20 mouse cellular contexts compared by ENCODE assay signal in genomic region chr6:86203101-86203500, GRCm38 (mm10). TPM values are rescaled to one million over a fixed set of nuclear protein-coding genes. Genes with fewer than 3 reads are reported as not detected.
DNase-seq lines count a peak whose midpoint lies in the region; ATAC-seq and TF ChIP-seq lines count a peak whose summit lies in the region.
"Had no signal": no experiment of that assay in that cellular context is flagged by ENCODE, and none has a peak within 500 bp of the region (broad histone marks: within the 10 kb centered on the region; RNA-seq: fewer than 3 reads in every experiment).

No protein-coding gene starts in this region.

- H3K4me2 ChIP-seq in forebrain, postnatal 0 days (ENCODE audit: low read depth), result no peak overlapping the region
- H3K4me2 ChIP-seq in forebrain, embryonic 15.5 days (replicated peaks), result no peak overlapping the region
- no peak overlapping the region for H3K4me2 ChIP-seq in hindbrain, postnatal 0 days (ENCODE audit: low read depth, low read length)
- H3K4me2 ChIP-seq: embryonic facial prominence, embryonic 15.5 days; hindbrain, embryonic 12.5 days had no signal

- intact Hi-C loops in left cerebral cortex, adult 2 months (cut with DNase I), result no loop called here
- intact Hi-C loops in left cerebral cortex, postnatal 10 days (cut with DNase I), result no loop called here

- no peaks in the 10 kb centered on the region for H3K27me3 ChIP-seq in forebrain, postnatal 0 days (ENCODE audit: insufficient read depth, low read length)
- no peaks in the 10 kb centered on the region for H3K27me3 ChIP-seq in forebrain, embryonic 15.5 days
- H3K27me3 ChIP-seq in hindbrain, postnatal 0 days (ENCODE audit: insufficient read depth, low read length), result no peaks in the 10 kb centered on the region

- TF ChIP-seq CTCF in forebrain, postnatal 0 days (IDR thresholded peaks at IDR 0.05; ENCODE audit: low read depth), result 0 out of 2 replicates have a peak, but pooled peaks have one; percentile 7
- peak; percentile 37 for TF ChIP-seq CTCF in left cerebral cortex, adult 2 months (IDR thresholded peaks at IDR 0.05)
- TF ChIP-seq CTCF in hindbrain, postnatal 0 days (IDR thresholded peaks at IDR 0.05; ENCODE audit: low read depth), result no peak

- H3K9me3 ChIP-seq in forebrain, postnatal 0 days (ENCODE audit: low read length), result no peaks in the 10 kb centered on the region
- no peaks in the 10 kb centered on the region for H3K9me3 ChIP-seq in forebrain, embryonic 15.5 days
- H3K9me3 ChIP-seq in hindbrain, postnatal 0 days (ENCODE audit: low read length), result no peaks in the 10 kb centered on the region
- H3K9me3 ChIP-seq: embryonic facial prominence, embryonic 15.5 days; hindbrain, embryonic 12.5 days had no signal

- no peak overlapping the region for H3K27ac ChIP-seq in forebrain, postnatal 0 days (ENCODE audit: low read depth, low read length)
- no peak overlapping the region for H3K27ac ChIP-seq in forebrain, embryonic 15.5 days (replicated peaks)
- H3K27ac ChIP-seq in left cerebral cortex, adult 2 months, result no peak overlapping the region
- H3K27ac ChIP-seq in hindbrain, postnatal 0 days, result no peak overlapping the region
- H3K27ac ChIP-seq: embryonic facial prominence, embryonic 15.5 days; hindbrain, embryonic 12.5 days had no signal

- no peaks in the 10 kb centered on the region for H3K36me3 ChIP-seq in forebrain, postnatal 0 days (ENCODE audit: insufficient read depth)
- no peaks in the 10 kb centered on the region for H3K36me3 ChIP-seq in forebrain, embryonic 15.5 days
- H3K36me3 ChIP-seq in hindbrain, postnatal 0 days (ENCODE audit: insufficient read depth, low read length), result no peaks in the 10 kb centered on the region
- H3K36me3 ChIP-seq: embryonic facial prominence, embryonic 15.5 days; hindbrain, embryonic 12.5 days had no signal

- H3K4me3 ChIP-seq in forebrain, postnatal 0 days (ENCODE audit: low read depth, low read length), result no peak overlapping the region
- no peak overlapping the region for H3K4me3 ChIP-seq in forebrain, embryonic 15.5 days
- H3K4me3 ChIP-seq in left cerebral cortex, adult 2 months, result no peak overlapping the region
- no peak overlapping the region for H3K4me3 ChIP-seq in hindbrain, postnatal 0 days (ENCODE audit: low read length)
- H3K4me3 ChIP-seq: embryonic facial prominence, embryonic 15.5 days; hindbrain, embryonic 12.5 days had no signal

- DNase-seq in forebrain, postnatal 0 days, result no peak
- no peak for DNase-seq in left cerebral cortex, adult 2 months (ENCODE audit: extremely low spot score in 1 of 2, low spot score in 2 of 2)
- no peak for DNase-seq in left cerebral cortex, postnatal 10 days (ENCODE audit: extremely low spot score in 1 of 2, low spot score in 2 of 2)
- DNase-seq in 416B (ENCODE audit: low read depth) (peak; percentile 6), R1 (ENCODE audit: low read depth, low spot score) (peak; percentile 11)
- DNase-seq in hindbrain, postnatal 0 days (ENCODE audit: low spot score), result no peak
- DNase-seq in embryo, embryonic 11 days, result no peak
- DNase-seq: cerebellum, adult 11 months; cerebellum, postnatal 10 days; gastrocnemius, postnatal 25 days; kidney, adult 9 months; kidney, postnatal 25 days; lung, postnatal 14 days; thymus, postnatal 14 days had no signal

- no peak overlapping the region for H3K9ac ChIP-seq in forebrain, postnatal 0 days
- H3K9ac ChIP-seq in forebrain, embryonic 15.5 days (replicated peaks), result no peak overlapping the region
- H3K9ac ChIP-seq in hindbrain, postnatal 0 days (replicated peaks; ENCODE audit: low read length), result no peak overlapping the region
- H3K9ac ChIP-seq: embryonic facial prominence, embryonic 15.5 days; hindbrain, embryonic 12.5 days had no signal

- H3K4me1 ChIP-seq in forebrain, postnatal 0 days (ENCODE audit: insufficient read depth), result no peaks in the 10 kb centered on the region
- no peaks in the 10 kb centered on the region for H3K4me1 ChIP-seq in forebrain, embryonic 15.5 days
- H3K4me1 ChIP-seq in hindbrain, postnatal 0 days (ENCODE audit: insufficient read depth, low read length), result no peaks in the 10 kb centered on the region
- H3K4me1 ChIP-seq: embryonic facial prominence, embryonic 15.5 days; hindbrain, embryonic 12.5 days had no signal

- no peak for ATAC-seq in forebrain, postnatal 0 days
- ATAC-seq in forebrain, embryonic 15.5 days (replicated peaks), result no peak
- no peak for ATAC-seq in hindbrain, postnatal 0 days
- ATAC-seq: forebrain, embryonic 14.5 days; inflammation-experienced regulatory T-cells, adult 6 months; midbrain, embryonic 16.5 days had no signal

- WGBS in forebrain, postnatal 0 days, result 81% methylated on average over 7 of the region's 7 CpGs
- WGBS in forebrain, embryonic 15.5 days, result 81% methylated on average over 7 of the region's 7 CpGs
- 83% methylated on average over 7 of the region's 7 CpGs for WGBS in hindbrain, postnatal 0 days

RNA-seq across cellular contexts. Expression of gene Tgfa, which starts 8.1 kb away (rescaled TPM):
- total RNA-seq in forebrain, postnatal 0 days (2014; rRNA removed), result 49.5 and 50.8 TPM in 2 replicates
- 20.3 and 29.9 TPM in 2 replicates for polyA plus RNA-seq in forebrain, postnatal 0 days (2015; fragmentation: Nextera tagmentation; extraction: Ambion mirVana)
- 11.5 and 12.6 TPM in 2 replicates for polyA plus RNA-seq in forebrain, embryonic 15.5 days (2015; fragmentation: Nextera tagmentation; extraction: Ambion mirVana)
- 10 to 100 TPM; 11.7 to 13.1 TPM for total RNA-seq in left cerebral cortex, adult 2 months (2021)
- total RNA-seq in left cerebral cortex, postnatal 10 days (2021), result 10 to 100 TPM; 18.4 to 26.0 TPM
- total RNA-seq in hindbrain, postnatal 0 days (2014; rRNA removed), result 35.4 and 40.5 TPM in 2 replicates
- polyA plus RNA-seq in hindbrain, postnatal 0 days (2015; fragmentation: Nextera tagmentation; extraction: Ambion mirVana), result 13.6 and 14.2 TPM in 2 replicates

Comparison
In these comparisons a context has a peak if more than half of its experiments do, and no peak if none do; other contexts are left out.
1. DNase-seq: peak in 416B (single experiment) and R1 (single experiment); none in forebrain, postnatal 0 days (single experiment), left cerebral cortex, adult 2 months (0 of 2), left cerebral cortex, postnatal 10 days (0 of 2), hindbrain, postnatal 0 days (single experiment) and embryo, embryonic 11 days (single experiment).